Mouse (Mus musculus) adrenal gland, postnatal 4 days (tissue): ENCODE data around the gene Bad. TPM values are rescaled to one million over a fixed set of nuclear protein-coding genes. Genes with fewer than 3 reads are reported as not detected.
"Not testable (repeated sequence)": the region's sequence is repeated elsewhere in the genome, so short reads cannot be mapped to it uniquely, and the experiment has no call there.

Source experiments
- DNase-seq, 2 experiments: peaks; one replicate each; pipeline ENCODE4 v3.0.0; 2021 to 2022; ENCODE audit warnings: low spot score in 2 of 2, mixed read lengths in 2 of 2
- long read RNA-seq, 2 experiments: library from polyadenylated mRNA; stranded (forward); transcript quantifications; one replicate each; pipeline ENCODE4 v2.0.0; 2021
- total RNA-seq, 2 experiments: library from RNA; stranded (reverse); gene quantifications; 2 replicates each; pipeline ENCODE4 v1.2.3; 2021

Gene Bad
- total RNA-seq, result 10 to 100 TPM; 51.5 to 54.8 TPM
- long read RNA-seq, experiment 1, transcript Bad-206 (3 exons, 1,169 nt), result minor isoform, 5 of 66 reads
- long read RNA-seq, experiment 1, transcript Bad-202 (4 exons, 990 nt), result major isoform, 41 of 66 reads
- long read RNA-seq, experiment 1, partial matches to known transcripts, result 6 of 66 reads
- long read RNA-seq, experiment 1, other reads (novel, unspliced or antisense), result 12 of 66 reads
- long read RNA-seq, experiment 2, transcript Bad-202 (4 exons, 990 nt), result major isoform, 35 of 64 reads
- long read RNA-seq, experiment 2, transcript Bad-201 (4 exons, 1,452 nt), result minor isoform, 10 of 64 reads
- long read RNA-seq, experiment 2, partial matches to known transcripts, result 9 of 64 reads
- long read RNA-seq, experiment 2, other reads (novel, unspliced or antisense), result 7 of 64 reads

DNA sequence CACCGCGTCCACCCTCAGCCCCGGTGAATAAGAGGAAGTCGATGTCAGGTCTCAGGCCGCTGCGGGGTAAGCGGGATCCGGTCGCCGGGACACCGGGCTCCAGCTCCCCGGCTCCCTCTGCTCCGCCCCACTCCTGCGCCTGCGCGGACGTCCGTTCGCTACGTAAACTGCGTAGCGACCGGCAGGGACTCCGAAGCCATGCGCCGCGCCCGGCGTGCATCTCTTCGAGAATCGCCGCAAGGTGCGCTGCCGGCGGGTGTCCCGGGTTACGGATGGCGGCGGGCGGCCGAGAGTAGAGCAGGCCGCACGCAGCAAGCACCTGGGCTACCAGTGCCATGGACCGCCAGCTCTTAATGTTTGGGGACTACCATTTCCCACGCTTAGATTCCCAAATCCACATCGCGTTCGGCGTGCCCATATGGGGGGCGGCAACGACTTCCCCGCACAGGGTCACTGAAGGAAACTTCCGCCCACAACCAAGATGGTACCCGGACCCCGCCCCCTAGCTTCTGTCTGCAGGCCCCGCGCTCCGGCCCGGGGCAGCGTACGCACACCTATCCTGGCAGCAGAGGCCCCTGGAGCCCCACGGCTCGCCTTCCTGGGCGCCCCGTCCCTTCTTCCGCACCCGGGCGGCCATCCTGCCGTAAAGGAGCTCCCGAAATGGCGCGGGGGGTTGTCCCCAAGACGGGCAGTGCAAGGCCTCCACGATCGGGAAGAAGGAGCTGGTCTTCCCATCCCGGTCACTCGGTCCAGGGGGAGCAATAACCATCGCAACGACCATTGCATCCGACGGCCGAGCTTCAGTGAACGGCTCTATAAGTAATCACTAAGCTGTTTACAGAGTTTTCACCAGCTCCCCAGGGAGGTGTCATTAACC is at the start of gene Bad:
Gene Bad, plus strand, starts transcription at position 490 of the 877 bp plus-strand sequence.
- DNase-seq, result peak; percentile 89 to 96

DNA sequence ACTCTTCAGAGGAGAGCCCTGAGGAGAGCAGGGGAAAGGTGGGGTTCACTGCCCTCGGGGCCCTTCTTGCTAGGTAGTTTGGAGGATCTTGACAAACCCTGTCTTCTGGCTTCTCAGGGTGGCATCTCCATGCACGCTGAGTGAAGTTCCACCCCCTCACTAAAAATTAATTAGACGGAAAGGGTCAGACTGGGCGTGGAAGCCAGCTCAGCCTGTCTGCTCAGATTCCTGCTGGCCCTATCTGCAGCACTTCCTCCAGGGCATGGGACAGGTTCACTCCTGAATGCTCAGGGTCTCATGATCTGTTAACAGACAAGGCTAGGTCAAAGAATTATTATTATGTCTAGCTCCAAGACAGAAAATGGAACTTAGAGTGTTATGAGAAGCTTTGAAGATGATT is 49.1 kb upstream of the Bad start:
- DNase-seq, result no peak

DNA sequence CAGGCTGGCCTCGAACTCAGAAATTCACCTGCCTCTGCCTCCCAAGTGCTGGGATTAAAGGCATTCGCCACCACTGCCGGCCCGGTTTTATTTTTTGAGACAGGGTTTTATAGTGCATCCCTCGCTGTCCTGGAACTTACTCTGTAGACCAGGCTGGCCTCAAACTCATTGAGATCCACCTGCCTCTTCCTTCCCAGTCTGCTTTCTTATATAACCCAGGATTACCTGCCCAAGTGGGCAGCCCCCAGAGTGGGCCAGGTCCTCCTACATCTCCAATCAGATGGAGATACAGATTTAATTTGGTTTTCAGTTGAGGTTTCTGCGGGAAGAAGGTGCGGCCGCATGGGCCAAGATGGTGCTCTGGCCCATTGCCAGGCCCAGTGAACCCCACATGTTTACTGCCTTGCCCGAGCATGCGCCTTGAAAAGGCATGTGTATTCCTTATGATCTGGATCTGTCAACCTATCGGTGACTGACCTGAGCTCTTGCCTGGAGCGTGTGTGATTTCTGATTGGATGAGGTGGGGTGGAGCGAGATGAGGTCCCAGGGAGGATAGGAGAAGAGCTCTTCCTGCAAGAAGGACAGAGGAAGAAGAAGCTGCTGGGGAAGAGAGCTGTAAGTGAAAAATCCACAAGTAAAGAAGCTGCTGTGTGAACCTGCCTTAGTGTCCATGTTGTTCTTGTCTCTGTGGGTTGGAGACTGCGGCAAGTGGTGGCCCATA is 47.8 kb upstream of the Bad start:
- DNase-seq, result no peak

DNA sequence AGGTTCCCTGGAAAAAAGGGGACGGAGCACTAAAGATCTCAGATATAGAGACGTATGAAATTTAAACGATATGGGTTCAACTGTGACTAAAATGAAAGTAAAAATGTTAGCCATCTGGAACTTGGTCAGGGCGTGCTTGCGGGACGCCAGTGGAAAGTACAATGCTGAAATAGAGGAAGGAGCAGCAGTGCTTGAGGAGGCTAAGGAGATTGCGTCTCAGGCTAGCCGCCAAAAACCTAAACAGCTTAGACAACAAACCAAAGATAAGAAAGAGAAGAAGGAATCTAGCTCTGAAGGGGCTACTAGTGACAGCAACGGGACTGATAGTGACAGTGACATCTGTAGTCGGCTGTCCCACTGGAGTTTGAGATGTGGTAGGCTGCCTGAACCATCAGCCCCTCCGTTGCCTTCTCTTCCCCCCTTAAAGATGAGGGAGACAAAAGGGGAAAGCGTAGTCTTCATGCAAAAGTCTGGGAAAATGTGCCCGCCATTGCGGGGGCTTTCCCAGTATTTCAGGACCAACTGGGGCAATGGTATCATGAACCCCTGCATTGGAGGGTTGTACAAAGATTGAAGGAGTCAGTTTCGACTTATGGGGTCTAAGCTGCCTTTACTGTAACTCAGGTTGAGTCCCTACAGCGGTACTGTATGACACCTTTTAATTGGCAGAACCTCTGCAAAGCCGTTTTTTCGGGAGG is 45.9 kb upstream of the Bad start:
- not testable (repeated sequence) for DNase-seq

DNA sequence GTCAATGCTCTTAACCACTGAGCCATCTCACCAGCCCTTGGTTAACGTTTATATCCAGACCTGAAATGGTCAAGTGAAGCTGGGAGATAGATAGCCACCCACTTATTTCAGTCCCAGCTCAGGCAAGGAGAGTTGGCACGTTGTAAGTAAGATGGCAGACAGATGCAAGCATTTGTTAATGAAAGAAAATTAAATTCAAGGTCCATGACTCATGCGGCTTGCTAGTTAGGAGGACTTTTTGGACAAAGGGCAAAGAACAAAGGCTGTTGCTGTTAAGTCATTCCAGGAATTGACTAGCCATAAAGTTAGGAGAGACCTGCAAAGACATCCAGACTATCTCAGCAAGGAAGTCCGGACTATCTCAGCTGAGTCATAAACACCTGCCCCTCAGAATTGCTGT is 42.0 kb upstream of the Bad start:
- DNase-seq, result no peak

DNA sequence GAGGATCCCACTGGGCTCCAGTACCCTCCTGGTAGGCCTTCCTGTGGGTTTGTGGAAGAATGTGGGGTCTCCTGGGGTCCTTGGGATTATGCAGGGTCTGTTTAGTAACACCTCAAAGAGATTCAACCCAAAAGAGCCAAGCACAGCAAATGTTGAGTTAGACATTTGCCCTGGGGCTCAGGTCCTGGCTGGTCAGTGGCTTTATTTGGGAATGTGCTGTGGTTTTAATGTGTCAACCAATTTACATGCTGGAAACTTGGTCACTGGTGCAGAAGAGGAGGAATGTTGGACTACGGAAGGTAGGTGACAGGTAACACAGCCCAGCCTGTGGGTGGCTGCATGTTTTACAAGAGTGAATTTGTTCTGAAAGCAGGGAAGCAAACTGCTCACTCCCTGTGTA is 38.6 kb upstream of the Bad start:
- no peak for DNase-seq

DNA sequence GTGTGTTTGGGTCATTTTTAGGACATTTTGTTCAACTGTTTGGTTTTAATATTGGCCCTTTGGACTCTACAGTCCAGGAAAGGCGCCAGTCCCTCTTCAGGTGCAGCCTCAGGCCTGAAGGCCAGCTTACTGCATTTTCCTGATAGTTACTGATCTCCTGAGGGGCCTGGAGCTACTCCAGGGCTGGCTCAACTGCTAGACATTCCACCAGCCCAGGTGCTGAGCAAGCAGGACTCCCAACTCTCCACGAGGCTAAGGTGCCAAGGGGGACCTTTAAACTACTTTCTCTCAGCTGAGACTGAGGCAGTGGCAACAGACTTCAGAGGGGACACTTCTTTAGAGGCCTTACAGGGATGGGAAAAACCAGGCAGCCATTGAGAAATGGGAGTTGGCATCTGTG is 36.8 kb upstream of the Bad start:
- DNase-seq, result no peak

DNA sequence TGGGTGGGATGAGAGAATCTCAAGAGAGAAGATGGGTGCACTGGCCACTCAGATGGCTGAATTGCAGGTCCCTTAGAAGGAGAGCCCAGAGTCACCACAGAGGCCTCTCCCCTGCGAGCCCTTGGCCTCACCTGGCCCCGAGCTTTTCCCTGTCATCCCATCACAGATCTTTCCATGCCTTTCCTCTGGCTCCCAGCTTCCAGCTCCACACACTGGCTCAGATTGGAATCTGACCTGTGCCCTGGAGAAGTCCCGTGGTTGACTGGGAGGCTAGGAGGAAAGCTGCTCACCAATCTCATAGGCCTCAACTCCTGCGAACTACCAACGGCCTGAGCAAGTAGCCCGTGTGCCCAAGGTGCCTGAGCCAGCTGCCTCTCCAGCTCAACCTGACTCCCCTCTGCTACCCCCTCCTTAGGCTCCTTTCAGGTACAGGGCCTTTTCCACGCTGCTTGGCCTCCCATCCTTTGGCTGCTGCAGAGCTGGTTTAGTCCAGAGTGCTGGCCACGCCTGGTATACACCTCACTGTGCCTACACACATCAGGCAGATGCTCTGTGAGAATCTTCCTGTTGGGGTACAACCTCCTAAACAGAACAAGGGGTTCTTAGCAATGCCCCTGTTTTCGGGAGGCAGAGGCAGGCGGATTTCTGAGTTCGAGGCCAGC is 36.0 kb upstream of the Bad start:
- no peak for DNase-seq

DNA sequence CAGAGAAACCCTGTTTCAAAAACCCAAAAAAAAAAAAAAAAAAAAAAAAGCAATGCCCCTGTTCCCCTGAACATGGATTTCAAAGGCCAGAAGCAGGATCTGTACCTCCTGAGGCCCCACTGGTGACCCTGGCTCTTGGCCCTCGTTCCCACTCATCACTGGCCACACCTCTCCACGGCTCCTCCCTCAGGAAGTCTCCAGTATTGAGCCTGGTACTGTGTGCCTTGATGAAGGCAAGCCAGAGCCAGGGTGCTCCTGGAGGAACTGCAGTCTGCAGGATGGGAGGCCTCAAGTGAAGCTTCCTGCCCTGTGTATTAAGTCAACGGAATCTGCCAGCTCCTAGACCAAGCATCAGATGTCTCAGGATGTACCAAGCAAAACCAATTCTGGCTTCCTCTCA is 35.5 kb upstream of the Bad start:
- no peak for DNase-seq

DNA sequence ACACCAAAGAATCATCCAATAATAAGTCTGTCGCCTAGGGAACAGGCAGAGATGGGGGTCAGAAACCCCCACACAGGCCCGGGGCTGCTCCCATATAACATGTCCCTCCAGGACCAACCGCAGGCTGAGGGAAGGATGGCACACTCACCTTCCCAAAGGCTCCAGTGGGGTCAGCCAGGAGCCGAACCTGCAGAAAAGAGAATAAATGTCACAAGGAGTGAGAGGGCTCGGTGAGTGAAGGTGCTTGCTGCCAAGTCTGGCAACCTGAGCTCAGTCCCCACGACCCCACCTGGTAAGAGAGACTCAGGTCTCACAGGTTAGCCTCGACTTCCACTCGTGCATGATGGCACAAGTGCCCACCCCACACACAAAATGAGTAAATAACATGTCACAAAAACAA is 34.6 kb upstream of the Bad start:
- no peak for DNase-seq

DNA sequence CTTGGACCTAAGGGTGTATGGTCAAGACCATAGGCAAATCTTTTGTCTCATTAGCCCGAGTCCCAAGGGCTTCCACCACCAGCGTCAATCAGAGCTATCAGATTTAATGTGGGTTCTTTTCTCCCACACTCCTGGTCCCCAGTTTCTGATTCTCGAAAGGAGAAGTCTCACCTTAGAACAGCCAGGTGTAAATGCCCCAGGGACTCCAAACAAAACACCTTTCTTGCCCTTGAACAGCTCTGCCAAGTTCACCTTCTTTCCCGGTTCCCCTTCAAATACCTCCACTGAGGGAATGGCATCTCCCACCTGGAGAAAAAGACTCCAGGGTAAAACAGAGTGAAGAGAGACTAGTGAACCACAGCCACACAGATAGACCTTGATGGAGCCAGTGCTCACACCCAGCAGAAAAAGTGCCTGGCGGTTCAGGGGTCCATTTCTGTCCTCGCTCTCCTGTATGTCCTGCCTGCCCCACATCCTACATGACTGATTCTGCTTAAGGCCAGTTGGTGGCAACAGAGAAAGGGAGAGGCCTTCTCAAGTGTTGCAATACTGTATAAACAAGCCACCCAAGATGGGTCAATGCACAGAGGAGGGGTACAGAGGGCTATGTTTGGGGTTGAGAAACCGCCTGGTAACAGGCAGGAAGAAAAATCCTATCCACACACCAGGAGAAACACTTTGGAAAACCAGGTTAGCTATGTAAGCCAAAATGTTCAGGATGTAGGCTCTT is 33.7 kb upstream of the Bad start:
- DNase-seq, result no peak

DNA sequence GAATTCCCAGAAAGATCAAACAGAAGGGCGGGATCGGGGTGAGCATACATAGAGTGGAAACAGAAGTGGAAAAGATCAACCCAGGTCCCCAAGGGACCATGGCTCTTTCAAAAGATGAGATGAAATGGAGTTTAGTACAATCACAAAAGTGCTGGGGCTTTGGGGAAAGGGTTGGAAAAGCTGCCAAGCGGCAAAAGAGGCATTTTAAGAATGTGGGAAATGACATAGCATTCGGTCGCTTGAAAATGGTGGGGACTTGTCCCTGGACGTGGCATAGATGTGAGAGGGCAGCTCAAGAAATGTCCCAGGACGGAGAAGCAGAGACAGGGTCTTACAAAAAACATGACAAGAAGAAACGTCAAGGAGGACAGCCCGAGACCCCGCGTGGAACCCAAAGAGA is 32.6 kb upstream of the Bad start:
- no peak for DNase-seq

DNA sequence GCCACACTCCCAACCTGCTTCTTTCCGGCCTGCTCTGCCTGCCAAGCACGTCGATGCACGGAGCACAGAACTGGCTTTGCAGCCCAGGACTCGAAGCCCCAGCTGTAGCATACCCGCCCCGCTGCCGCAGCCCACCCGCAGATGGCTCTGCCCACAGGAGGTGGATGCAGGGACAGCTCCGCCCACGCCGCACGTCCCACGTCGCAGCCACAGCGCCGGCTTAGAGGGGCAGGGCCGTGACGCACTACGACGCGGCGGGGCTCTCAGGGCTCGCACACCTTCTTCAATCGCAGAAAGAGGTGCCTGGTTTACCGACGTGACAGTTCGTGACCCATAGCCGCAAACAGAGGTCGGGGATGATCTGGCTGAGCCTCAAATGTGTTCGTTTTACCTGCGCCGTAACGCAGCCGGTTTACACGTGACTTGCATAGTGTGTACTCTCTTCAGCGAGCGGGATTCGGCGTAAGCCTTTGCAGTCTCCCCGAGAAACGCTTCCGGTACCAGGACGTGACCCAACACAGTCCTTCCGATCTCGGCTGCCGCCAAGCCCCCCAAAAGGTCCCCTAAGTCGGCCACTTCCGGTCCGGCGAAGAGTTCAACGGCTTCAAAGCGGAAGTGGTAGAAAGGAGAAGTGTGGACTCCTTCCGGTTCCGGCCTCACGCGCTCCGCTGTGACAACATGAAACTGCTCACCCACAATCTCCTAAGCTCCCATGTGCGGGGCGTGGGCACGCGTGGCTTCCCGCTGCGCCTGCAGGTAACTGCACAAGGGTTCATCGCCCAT is 32.0 kb upstream of the Bad start, which contains the start of the genes Trmt112 and Prdx5:
Gene Trmt112, plus strand, starts transcription at position 192 of the 783 bp plus-strand sequence.
Gene Prdx5, minus strand, starts transcription at position 600 of the 783 bp plus-strand sequence.
- DNase-seq, result peak; percentile 64 to 81

DNA sequence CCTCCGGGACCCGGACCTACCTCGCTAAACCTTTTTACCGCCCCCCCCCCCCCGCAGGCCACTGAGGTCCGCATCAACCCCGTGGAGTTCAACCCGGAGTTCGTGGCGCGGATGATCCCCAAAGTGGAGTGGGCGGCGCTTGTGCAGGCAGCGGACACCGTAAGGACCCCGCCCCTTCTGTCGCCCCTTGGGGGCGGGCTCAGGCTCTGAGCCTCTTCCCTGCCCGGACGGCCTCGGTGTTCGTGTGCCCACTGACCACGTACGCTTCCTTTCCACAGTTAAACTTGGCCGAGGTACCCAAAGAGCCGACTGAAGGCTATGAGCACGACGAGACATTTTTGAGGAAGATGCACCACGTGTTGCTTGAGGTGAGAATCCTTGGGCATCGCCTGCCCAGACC is 31.4 kb upstream of the Bad start:
- peak in 1 of 2 experiments; percentile 35 for DNase-seq

DNA sequence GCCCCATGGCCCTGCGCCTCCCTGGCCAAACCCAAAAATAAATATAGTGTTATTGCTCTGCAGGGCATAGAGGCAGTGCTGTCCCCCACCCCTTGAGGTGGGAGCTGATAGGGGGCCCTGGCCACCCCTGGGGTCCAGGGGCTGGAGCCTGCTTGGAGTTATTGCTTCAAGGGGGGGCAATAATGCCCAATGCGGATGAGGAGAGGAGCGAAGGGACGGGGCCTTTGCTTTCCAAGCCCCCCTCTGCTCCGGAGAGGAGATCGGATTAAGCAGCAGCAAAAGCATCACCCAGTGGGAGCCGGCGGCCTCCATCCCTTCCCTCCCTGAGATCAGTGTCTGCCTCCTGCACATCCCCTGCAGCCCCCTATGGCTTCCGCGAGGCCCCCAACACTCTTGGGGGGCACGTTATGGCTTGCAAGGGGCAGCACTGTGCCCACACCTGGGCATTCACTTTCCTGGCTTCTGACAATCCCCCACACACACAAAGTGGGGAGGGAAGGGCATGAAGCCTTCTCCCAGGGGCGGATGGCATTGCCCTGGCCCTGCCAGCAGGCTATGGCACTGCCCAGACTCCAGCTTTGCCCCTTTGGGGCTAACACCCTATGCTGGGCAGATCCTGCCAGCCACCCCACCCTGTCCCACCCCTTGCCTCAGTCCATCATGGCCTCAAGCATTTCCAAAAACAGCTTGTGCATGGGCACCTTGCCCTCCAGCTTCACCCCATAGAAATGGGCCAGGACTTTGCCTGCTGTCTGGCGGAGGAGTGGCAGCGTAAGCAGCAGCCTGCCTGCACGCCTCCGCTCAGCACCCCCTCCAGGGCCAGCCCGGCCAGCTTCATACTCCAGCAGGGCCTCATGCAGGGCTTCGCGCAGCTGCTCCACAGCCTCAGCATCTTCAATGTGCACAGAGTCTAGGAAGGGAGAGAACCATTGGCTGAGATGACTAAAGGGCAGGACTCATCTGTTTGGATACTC is 30.3 kb upstream of the Bad start:
- peak in 1 of 2 experiments; percentile 4 for DNase-seq

DNA sequence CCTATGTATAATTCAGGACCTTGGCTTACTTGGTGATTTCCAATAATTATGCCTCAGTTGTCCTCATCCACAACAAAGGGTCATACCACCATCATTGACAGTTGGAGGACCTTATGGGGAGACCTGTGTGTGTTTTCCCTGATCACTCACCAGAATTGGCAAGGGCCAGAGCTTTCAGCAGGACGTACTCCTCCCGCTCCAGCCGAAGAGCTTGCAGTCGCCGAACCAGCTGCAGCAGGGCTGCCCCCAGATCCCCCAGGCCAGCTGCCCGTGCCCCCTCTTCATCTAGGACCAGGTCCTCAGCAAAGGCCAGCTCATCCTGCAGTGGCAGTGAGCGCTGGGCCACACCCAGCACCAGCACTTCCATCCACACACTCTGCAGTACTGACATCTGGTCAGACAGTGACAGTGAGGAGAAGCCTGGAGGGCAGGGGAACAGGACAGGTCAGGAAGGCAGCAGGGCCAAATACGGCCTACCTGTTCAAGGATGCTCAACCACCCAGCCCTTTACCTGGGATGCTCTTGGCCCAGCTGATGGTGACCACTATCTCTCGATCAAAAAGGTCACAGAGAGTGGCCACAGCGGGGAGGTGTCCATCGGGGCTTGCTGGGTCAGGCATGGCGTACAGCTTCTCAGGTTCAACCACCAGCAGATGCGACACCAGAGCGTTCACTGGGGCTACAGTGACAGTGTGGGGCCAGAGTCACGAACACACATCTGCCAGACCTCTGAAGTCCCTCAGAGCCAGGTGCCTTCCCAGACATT is 29.3 kb upstream of the Bad start:
- peak in 1 of 2 experiments; percentile 2 for DNase-seq

DNA sequence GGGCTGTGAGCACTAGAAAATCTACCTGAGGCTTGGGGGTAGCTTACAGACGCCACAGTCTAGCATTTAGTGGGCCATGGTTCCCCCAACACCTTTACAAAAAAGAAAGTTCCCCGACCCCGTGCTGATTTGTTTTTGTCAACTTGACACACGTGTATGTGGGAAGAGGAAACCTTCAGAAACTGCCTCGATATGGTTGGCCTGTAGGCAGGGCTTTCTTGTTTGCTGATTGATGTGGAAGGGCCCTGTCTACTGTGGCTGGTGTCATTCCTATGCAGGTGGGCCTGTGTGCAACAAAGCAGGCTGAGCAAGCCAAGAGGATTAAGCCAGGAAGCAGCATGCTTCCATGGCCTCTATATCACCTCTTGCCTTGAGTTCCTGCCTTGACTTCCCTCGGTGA is 28.6 kb upstream of the Bad start:
- DNase-seq, result no peak
